Mouse (Mus musculus) cerebellum, adult 8-10 months (tissue): ENCODE data around the gene Gm49321.

Experiments used
- DNase-seq: peaks from one replicate; pipeline ENCODE4 v3.0.0; 2022

Gene Gm49321

GRCm38 (mm10) chr12:73937353-73937752 lies at the start of gene Gm49321:
Gene Gm49321 (plus strand): TSS chr12:73937653.
- DNase-seq, result no peak

- DNase-seq, result no peak
These were observed 49.3 kb upstream of the Gm49321 start for GRCm38 (mm10) chr12:73888003-73888783.

- DNase-seq, result no peak
These were observed 47.9 kb upstream of the Gm49321 start for GRCm38 (mm10) chr12:73889571-73889970.

- DNase-seq, result no peak
These were observed 47.4 kb upstream of the Gm49321 start for GRCm38 (mm10) chr12:73890086-73890485.

DNA sequence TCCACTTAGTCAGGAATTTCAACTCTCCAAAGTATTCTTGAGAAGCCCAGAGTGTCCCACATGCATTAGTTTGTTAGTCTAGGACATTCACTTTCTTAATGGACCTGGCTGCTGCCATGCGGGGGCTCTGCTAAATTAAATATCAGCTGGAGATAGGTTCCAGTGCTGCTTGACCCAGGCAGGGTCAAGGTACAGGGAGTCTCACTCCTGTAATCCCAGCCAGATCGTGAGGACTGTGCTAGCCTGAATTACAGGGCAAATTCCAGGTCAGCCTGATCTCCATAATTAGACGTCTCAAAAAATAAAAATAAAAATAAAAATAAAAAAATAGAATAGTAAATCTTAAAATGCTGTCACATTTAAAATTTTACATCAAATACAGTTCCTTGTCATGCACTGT lies 44.8 kb upstream of the Gm49321 start:
- no peak for DNase-seq

DNA sequence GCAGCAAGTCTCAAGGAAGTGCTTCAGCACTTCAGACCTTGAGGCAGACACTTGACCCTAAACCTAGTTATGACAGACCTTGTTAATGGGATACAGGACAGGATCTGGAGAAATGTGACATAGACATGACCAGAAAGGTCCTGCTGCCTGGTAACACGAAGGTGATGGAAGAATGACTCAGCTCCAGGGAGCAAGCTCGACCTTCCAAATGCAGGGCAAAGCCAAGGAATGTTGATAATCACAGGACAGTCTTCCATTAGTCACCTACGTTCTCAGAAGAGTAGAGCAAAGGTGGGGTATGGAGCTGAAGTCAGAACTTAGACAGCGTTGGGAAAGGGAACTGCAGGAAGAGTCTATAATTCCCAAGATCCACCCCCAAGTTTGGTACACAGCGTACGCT lies 42.6 kb upstream of the Gm49321 start:
- DNase-seq, result no peak

DNA sequence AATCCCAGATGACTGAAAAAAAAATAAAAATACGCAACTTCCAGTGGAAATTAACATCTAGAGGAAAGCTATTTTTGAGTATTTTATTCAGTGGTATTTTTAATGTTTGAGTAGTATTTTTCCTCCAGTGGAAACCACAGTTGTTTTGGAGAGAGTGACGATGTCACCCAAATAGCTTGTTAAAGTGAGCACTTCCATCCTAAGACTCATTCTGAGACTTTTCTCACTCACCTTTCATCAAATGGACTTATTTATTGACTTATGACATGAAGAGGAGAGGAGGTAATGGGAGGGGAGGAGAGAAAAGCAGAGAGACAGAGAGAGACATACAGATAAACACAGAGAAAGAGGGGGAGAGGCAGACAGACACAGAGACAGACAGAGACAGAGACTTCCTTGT lies 41.8 kb upstream of the Gm49321 start:
- no peak for DNase-seq

DNA sequence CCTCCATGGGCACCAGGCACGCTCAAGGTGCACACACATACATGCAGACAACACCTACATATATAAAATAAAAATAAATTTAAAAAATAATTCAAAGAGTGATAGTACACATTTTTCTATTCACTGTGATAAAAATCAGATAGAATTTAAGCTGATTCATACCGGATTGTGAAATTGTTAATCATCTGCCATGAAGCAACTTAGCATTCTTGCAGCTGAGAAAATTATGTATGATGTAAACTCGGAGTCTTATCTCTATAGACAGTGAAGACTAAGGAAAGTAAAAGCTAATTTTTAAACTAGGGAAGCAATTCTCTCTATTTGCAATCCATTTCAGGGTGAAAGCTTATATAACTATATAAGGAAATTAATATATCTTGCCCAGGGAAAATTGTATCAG lies 41.0 kb upstream of the Gm49321 start:
- no peak for DNase-seq

DNA sequence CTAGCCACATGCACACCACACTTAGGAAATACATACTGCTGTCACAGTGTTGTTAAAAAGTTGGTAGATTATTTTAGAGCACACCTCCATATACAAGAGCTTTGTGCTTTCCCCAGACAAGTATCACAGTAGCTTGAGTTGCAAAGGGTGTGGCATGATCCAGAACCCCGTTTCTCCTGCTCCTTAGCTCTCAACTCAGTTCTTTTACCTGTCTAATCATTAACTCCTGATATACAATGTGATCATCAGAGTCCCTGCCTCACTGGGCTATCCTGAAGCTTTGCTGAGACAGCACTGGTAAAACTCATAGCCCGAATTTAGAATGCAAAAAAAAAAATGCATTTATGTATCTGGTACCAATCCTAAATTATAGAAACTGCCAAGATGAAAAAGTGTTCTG lies 39.2 kb upstream of the Gm49321 start:
- no peak for DNase-seq

GRCm38 (mm10) chr12:73904133-73904934 lies 33.1 kb upstream of the Gm49321 start:
- DNase-seq, result no peak

GRCm38 (mm10) chr12:73905041-73905440 lies 32.4 kb upstream of the Gm49321 start:
- DNase-seq, result no peak

GRCm38 (mm10) chr12:73905555-73905954 lies 31.9 kb upstream of the Gm49321 start:
- no peak for DNase-seq

DNA sequence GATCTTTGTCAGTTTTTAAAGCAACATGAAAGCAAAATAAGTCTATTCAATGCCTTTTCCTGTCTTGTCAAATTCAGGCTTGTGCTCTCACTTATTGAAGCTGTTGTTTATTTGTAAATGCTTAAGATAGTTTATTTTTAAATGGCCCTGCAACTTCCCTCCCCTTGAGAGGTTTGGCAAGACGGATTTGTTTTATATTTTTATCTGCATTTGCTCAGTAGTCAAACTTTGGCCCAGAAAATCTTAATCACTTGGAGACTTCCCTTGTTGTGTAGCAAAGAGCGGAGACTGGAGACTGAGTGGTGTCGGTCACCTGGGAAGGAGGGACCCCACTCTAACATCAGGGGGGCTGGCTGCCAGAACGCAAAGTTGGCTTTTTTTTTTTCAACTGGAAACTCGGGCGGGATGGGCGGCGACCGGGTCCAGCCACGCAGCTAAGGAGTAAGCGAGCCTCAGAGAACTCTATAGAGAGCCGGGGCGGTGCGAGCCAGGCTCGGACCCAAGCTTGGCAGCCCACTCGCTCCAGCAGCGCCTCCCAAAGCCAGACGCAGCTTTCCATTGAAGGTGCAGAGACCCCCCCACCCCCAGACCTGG lies 30.3 kb upstream of the Gm49321 start:
- no peak for DNase-seq

- DNase-seq, result peak; percentile 95
These were observed 29.7 kb upstream of the Gm49321 start for GRCm38 (mm10) chr12:73907673-73908150.

GRCm38 (mm10) chr12:73908274-73909012 lies 29.0 kb upstream of the Gm49321 start:
- DNase-seq, result peak; percentile 65

DNA sequence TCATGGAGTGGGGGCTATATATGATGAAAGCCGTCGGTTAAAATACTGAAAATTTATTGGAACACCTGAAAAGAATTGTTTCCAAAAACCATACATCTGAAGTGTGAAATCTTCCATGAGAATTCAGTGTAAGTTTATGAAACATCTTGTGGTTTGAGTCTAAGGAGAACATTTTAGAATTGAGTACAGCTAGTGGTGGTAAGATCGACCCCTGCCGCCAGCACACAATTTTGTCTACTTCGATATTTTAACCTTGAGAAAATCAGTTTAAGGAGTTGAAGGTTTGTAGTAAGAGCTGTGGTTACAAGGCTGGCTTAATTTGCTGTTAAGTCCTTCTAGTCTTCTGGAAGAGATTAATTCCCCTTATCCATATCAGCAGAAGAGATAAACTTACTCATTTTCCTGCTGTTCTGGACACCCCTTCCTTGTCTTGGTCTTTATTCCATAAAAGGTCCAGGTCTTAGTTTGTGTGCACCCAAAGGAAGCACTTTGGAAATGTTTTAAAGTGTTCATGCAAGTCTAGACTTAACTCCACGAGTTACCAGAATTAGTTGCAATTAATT lies 28.4 kb upstream of the Gm49321 start:
- DNase-seq, result no peak

GRCm38 (mm10) chr12:73918479-73918878 lies 19.0 kb upstream of the Gm49321 start:
- DNase-seq, result peak; percentile 35

GRCm38 (mm10) chr12:73930266-73930665 lies 7.2 kb upstream of the Gm49321 start:
- DNase-seq, result no peak

DNA sequence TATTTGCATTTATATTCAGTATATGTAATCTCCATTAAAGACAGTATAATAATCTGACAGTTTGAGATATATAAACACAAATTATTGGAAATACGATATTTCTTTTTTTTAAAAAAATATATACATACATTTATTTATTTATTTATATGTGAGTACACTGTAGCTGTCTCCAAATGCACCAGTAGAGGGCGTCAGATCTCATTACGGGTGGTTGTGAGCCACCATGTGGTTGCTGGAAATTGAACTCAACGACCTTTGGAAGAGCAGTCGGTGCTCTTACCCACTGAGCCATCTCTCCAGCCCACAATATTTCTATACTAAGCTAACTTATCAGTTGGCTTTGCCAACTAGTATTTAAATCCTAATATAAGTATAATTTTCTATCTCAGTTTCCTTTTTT lies 6.2 kb upstream of the Gm49321 start:
- DNase-seq, result no peak

GRCm38 (mm10) chr12:73934528-73934927 lies 2.9 kb upstream of the Gm49321 start:
- no peak for DNase-seq

GRCm38 (mm10) chr12:73939542-73939941 lies 2.1 kb downstream of the Gm49321 start:
- DNase-seq, result no peak

GRCm38 (mm10) chr12:73948415-73948814 lies 11.0 kb downstream of the Gm49321 start:
- DNase-seq, result no peak
